Mouse (Mus musculus): ENCODE data around the gene Cdx2. TPM values are rescaled to one million over a fixed set of nuclear protein-coding genes. Genes with fewer than 3 reads are reported as not detected.

The Cdx2 gene
- total RNA-seq, 2 experiments from 2014 or later: not detected

DNA sequence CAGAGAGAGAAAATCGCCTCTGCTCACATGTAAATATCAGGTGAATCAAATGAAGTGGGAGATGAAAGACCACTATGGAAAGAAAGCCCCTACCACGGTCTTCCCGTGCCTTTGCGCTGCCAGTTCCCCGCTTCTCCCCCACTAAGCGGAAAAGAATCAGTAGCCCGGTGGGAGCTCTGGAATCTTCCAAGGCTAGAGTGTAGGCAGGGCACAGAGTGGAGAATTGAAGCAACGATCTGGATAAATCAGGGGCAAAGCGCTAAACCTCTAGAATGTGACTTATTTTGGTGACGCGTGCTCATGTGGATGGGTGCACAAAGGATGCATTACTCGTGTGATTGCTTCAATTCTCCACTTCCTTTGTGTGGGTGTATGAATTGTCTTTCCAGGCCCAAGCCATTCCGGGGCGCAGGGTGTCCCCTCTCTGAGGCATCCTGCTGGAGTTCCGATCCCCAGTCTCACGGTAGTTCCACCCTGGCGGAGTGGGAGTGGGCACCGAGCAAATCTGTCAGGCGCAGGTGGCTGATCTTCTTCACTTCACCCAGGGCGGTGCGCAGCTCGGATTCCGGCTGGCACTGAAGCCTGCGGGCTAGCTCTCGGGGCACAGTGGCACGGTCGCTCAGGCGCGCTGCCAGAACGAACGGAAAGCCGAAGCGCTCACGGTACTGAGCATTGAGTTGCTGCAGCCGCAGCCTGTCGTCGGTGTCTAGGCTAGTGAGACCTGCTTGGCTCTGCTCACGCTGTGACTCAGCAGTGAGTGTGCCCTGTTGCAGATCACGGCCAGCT is 7.8 kb upstream of the Cdx2 start:
- no peak overlapping the region for H3K27ac ChIP-seq
- no peak for TF ChIP-seq CTCF (IDR thresholded peaks at IDR 0.05)
- H3K4me3 ChIP-seq: no peak overlapping the region
- intact Hi-C loops (cut with DNase I): no loop called here
- DNase-seq (ENCODE audit: extremely low spot score in 1 of 2, low spot score in 2 of 2): no peak

DNA sequence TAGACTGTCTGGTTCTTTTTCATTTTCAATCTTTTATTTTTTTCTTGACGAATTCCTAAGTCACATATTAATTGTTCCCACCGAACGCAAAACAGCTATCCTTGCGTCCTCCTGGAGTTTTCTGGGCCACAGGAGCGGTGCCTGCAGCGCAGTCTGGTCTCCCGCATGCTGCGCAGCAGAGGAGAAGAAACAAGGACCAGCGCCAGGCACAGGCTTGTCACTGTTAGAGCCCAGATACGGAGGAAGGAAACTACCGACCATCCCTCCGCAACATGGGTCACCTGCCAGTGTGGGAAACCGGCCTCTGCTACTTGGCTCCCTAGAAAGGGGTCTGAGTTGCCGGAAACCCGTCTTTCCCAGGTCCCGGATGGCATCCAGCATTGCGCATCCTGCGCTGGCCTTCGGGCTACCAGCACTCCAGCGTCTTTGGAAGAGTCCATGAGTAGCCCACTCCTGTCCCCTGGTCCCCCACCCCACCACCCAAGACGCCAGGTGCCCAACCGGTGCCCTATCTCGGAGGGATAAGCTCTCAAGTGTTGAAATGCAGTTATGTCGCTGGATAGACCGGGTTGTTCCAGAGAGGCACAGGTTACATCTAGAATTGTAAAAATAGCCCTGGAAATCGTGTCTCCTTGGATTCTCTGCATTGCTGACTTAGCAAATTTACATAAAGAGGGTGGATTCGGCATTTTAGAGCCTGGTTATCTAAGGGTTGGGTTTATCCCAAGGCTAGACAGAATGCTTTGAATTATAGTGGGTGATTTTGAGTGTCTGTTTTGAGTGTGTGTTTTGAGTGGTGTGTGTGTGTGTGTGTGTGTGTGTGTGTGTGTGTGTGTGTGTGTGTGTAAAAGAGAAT is 6.0 kb upstream of the Cdx2 start:
- TF ChIP-seq CTCF (IDR thresholded peaks at IDR 0.05): no peak
- no peak for DNase-seq (ENCODE audit: extremely low spot score in 1 of 2, low spot score in 2 of 2)
- H3K27ac ChIP-seq: no peak overlapping the region
- intact Hi-C loops (cut with DNase I): no loop called here
- no peak overlapping the region for H3K4me3 ChIP-seq

DNA sequence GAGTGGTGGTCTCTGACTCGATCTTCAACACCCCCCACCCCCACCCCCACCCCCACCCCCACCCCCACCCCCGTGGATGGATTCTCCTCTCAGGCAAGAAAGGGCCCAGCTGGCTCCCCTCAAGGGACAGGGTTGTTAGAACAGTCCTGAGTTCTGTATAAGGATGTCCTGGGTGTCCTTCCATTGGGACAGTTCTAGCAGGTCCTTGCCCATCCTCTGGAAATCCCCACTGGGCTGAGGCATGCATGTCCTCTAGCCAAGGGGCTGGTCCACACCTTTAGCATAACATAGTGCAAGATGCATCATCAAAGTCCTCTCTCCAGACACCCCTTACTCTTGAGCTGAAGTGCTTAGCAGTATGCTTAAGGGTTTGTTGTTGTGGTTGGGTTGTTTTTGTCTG is 2.7 kb upstream of the Cdx2 start:
- Histone ChIP-seq H3K4me3 (no peak overlapping the region), H3K27ac (no peak overlapping the region)
- no peak for DNase-seq (ENCODE audit: extremely low spot score in 1 of 2, low spot score in 2 of 2)
- TF ChIP-seq CTCF (IDR thresholded peaks at IDR 0.05): no peak
- intact Hi-C loops (cut with DNase I): loop anchor here (10.0 kb wide), 1 partner anchor 415 kb away; the partner anchor contains the start of gene Flt1

DNA sequence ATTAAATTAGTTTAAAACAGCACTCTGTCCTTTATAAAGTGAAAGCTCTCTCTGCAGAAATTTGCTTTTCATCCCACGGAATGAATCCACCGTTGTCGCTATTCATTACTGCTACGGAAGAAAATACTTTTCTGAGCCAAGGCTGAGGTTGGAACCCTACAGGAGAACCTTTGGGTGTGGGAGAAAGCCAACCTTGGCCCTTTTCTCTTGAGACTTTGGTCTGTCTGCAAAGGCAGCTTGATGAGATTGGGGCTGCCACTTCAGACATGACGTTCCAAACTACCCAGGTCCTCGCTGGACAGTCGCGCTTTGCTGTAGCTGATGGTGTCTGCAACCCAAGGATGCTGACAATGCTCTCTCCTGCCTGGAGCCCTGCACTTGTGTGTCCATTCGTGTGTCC is 1.4 kb upstream of the Cdx2 start:
- no peak for DNase-seq (ENCODE audit: extremely low spot score in 1 of 2, low spot score in 2 of 2)
- no peak for TF ChIP-seq CTCF (IDR thresholded peaks at IDR 0.05)
- Histone ChIP-seq H3K4me3 (no peak overlapping the region), H3K27ac (no peak overlapping the region)
- intact Hi-C loops (cut with DNase I): loop anchor here (10.0 kb wide), 1 partner anchor 416 kb away; the partner anchor contains the start of gene Flt1

DNA sequence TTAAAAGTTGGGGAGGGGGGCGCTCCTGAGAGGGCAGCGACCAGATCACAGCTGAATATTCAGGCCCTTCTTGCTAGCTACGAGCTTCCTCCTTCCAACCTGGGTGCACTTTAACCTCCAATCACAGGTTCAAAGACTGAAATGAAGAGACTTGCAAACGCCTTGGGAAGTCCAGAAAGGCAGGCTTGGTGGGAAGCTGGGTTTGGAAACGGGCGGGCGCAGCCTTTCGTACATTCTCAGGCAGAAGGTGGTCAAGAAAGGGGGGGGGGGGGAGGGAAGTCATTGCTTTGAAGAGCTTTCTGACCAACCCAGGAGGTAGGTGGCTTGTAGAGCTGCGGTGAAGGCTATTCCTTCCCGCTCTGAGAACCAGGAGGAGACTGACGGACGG is 322 bp upstream of the Cdx2 start:
- intact Hi-C loops (cut with DNase I): loop anchor here (10.0 kb wide), 1 partner anchor 417 kb away; the partner anchor contains the start of gene Flt1
- H3K4me3 ChIP-seq: no peak overlapping the region
- no peak for TF ChIP-seq CTCF (IDR thresholded peaks at IDR 0.05)
- H3K27ac ChIP-seq: no peak overlapping the region
- DNase-seq (ENCODE audit: extremely low spot score in 1 of 2, low spot score in 2 of 2): no peak

DNA sequence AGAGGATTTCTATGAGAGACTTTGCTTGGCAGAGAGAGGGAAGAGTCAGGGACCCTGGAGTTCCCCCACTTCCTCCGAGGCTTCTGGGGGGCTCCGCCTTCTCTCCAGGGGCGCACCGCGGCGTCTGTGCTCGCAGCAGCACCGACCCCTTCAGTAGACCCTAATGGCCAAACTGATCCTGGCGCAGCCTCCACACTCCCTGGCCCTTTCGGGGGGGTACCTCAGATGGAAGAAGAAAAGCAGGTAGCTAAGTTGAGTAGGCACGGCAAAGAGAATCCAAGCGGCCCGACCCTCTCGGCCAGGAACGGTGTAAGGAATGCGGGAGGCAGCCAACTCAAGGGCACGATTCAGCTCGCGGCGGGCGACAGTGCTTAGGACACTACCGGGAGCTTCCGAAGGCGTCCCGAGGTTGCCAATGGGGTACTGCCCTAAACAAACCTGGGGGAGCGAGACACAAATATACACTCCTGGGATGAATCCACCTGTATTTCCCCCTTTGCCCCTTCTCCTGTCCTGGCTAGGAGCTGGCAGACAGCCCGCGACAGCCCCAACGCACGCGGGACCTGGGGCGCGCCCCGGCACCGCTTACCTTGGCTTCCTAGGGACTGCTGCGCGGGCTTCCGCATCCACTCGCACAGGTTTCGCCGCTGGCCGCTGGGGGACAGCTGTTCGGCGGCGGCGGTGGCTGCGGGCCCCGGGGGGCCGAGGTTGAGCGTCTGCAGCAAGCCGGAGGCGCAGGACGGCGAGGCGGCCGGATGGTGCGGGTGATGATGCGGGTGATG is 1.0 kb downstream of the Cdx2 start:
- H3K27ac ChIP-seq: no peak overlapping the region
- no peak overlapping the region for H3K4me3 ChIP-seq
- DNase-seq (ENCODE audit: extremely low spot score in 1 of 2, low spot score in 2 of 2): no peak
- no peak for TF ChIP-seq CTCF (IDR thresholded peaks at IDR 0.05)
- intact Hi-C loops (cut with DNase I): loop anchor here (10.0 kb wide), 1 partner anchor 419 kb away; the partner anchor contains the start of gene Flt1

DNA sequence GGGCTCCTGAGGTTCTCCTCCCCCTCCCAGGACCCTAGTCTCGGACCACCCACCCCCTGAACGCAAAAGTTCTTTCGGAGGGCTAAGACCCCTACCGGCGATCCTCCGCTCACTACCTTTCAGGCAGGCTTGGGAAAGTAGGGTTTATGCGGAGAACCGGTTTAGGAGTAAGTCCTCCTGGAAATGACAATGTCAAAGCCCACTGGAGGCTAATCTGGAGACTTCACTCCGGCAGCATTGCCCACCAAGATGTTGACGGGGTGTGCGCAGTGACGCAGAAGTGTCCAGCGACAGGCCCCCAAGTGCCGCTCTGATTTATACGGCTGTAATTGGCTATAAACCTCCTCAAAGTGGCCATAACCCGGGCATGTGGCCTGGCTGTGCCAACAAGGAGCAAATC is 1.9 kb downstream of the Cdx2 start:
- no peak for TF ChIP-seq CTCF (IDR thresholded peaks at IDR 0.05)
- no peak overlapping the region for H3K27ac ChIP-seq
- DNase-seq (ENCODE audit: extremely low spot score in 1 of 2, low spot score in 2 of 2): no peak
- intact Hi-C loops (cut with DNase I): loop anchor here (10.0 kb wide), 1 partner anchor 420 kb away; the partner anchor contains the start of gene Flt1
- no peak overlapping the region for H3K4me3 ChIP-seq

DNA sequence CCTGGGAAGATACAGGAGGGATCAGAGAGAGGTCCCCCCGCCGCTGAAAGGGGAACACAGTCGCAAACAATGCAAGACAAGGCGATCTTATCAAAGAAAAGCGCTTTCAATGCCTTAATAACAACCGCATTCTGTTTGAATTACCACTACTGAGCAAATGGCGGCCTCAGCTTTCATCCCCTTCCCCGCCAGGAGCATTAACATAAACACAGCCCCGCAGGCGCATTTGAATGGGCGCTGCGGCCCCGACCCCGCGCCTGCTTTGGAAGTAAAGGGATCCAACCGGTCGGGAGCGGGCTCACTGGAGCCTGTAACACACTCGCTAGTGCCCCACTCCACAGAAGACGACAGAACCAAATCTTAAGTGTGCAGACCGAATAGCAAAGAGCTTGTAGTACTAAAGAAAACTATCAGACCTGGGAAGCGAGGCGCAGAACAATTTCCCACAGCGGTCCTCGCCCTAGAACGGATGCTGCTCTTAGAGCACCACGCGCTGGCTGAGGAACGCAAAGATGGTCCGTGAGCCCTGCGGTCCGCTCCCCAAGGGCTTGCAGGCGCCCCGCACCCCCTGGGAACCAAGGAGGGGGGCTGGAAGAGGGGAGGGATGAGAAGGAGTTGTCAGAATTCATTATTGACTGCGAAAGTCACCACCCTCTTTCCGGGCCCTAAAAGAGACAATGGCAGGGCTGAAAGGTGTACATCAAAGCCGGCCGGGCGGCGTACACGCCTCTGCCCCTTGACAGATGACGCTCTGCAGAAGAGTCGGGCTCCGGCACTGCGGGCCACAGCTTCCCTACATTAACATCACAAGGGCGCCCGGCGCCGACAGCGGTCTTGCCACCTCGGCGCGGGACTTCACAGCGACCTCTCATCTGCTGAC is 2.6 kb downstream of the Cdx2 start:
- Histone ChIP-seq H3K4me3 (no peak overlapping the region), H3K27ac (no peak overlapping the region)
- TF ChIP-seq CTCF (IDR thresholded peaks at IDR 0.05): no peak
- DNase-seq (ENCODE audit: extremely low spot score in 1 of 2, low spot score in 2 of 2): no peak
- intact Hi-C loops (cut with DNase I): loop anchor here (5.0 to 10.0 kb wide), 2 partner anchors 117 to 420 kb away; partner anchors contain the start of genes Flt1 and Gsx1

DNA sequence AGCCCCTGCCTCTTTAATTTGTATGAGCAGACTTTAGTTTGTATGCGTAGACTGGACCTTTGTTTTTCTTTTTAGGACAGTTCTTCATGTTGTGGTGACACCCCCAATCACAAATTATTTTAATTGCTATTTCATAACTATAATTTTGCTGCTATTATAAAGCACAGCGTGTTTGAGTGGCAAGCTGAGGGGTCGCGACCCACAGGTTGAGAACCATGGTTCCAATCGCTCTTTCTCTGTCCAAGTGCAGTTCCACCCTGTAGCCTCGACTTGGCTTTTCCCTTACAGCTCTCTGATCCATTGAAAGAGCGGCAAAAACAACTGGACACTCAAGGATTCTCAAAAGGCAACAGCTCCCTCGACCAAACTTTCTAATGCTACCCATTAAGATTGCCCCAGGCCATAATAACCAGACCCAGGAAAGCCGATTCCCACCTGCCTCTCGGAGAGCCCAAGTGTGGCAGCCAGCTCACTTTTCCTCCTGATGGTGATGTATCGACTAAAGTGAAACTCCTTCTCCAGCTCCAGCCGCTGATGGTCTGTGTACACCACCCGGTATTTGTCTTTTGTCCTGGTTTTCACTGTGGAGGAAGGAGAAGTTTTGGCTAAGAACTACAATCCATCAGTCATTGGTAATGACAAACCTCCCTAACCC is 4.2 kb downstream of the Cdx2 start:
- DNase-seq (ENCODE audit: extremely low spot score in 1 of 2, low spot score in 2 of 2): no peak
- H3K4me3 ChIP-seq: no peak overlapping the region
- H3K27ac ChIP-seq: no peak overlapping the region
- no peak for TF ChIP-seq CTCF (IDR thresholded peaks at IDR 0.05)
- intact Hi-C loops (cut with DNase I): loop anchor here (5.0 to 10.0 kb wide), 2 partner anchors 116 to 422 kb away; partner anchors contain the start of genes Flt1 and Gsx1

DNA sequence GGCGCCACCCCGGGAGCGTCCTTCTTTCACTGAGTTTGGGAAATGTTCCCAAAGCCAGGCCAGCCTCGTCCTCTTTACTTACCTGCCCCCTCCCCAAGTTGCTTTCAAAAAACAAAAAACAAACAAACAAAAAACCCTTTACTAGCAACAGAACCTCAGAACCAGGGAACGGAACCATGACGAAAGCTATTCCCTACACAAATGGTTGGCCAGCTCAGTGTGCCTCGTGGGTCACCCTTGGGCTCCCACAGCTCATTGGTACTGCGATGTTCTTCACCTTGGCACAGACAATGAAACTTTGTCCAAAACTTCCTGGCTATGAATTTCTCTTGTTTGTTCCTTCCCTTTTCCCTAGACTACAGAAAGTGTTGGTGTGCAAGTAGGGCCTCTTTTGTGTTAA is 4.9 kb downstream of the Cdx2 start:
- no peak for DNase-seq (ENCODE audit: extremely low spot score in 1 of 2, low spot score in 2 of 2)
- no peak overlapping the region for H3K4me3 ChIP-seq
- intact Hi-C loops (cut with DNase I): loop anchor here (5.0 to 10.0 kb wide), 2 partner anchors 115 to 423 kb away; partner anchors contain the start of genes Flt1 and Gsx1
- no peak overlapping the region for H3K27ac ChIP-seq
- TF ChIP-seq CTCF (IDR thresholded peaks at IDR 0.05): no peak
